Mouse (Mus musculus) embryonic facial prominence, embryonic 13.5 days (tissue): ENCODE results near the gene Dlec1. TPM values are rescaled to one million over a fixed set of nuclear protein-coding genes. Genes with fewer than 3 reads are reported as not detected.

Source experiments
- ATAC-seq: fragments of 200-750 bp; cut with Nextera tagmentation; 2 replicates; pipeline ENCODE4 v1.8.0; 2017; ENCODE audit warnings: low read depth; ENCODE audit not compliant: insufficient number of reproducible peaks, insufficient read depth, low FRiP score, low TSS enrichment
- H3K27ac ChIP-seq: fragments of 300-500 bp; sonication (generic); 2 replicates; pipeline ENCODE4 v1.5.1; 2015; ENCODE audit warnings: moderate library complexity, mild to moderate bottlenecking, inconsistent platforms
- H3K27me3 ChIP-seq: fragments of 300-500 bp; sonication (generic); 2 replicates; pipeline ENCODE4 v1.6.1; 2015; ENCODE audit warnings: mild to moderate bottlenecking, inconsistent platforms
- H3K36me3 ChIP-seq: fragments of 300-500 bp; sonication (generic); 2 replicates; pipeline ENCODE4 v1.6.1; 2015; ENCODE audit warnings: mild to moderate bottlenecking, inconsistent platforms
- H3K4me1 ChIP-seq: fragments of 300-500 bp; sonication (generic); 2 replicates; pipeline ENCODE4 v1.6.1; 2015; ENCODE audit warnings: inconsistent platforms
- H3K4me2 ChIP-seq: fragments of 300-500 bp; sonication (generic); 2 replicates; pipeline ENCODE4 v1.6.1; 2015; ENCODE audit warnings: moderate library complexity, mild to moderate bottlenecking, inconsistent platforms
- H3K4me3 ChIP-seq: fragments of 300-500 bp; sonication (generic); 2 replicates; pipeline ENCODE4 v1.5.1; 2015; ENCODE audit warnings: mild to moderate bottlenecking, inconsistent platforms
- H3K9ac ChIP-seq: fragments of 300-500 bp; sonication (generic); 2 replicates; pipeline ENCODE4 v1.6.1; 2015; ENCODE audit warnings: mild to moderate bottlenecking, inconsistent platforms
- H3K9me3 ChIP-seq: fragments of 300-500 bp; sonication (generic); 2 replicates; pipeline ENCODE4 v1.6.1; 2016; ENCODE audit warnings: inconsistent platforms
- WGBS: fragments of 180-500 bp; shearing (Covaris S2); methylation state at CpG from one replicate; pipeline ENCODE4 v1.1.7; 2015; ENCODE audit warnings: mixed read lengths; 5-methylcytosine and 5-hydroxymethylcytosine counted together
- polyA plus RNA-seq: library from polyadenylated mRNA; unstranded; fragments of >200 nt; fragmentation: Nextera tagmentation; extraction: Ambion mirVana; gene quantifications from 2 replicates; pipeline ENCODE4 v1.2.1, GENCODE M21; 2015

The Dlec1 gene
- 1.1 and 1.4 TPM in 2 replicates for polyA plus RNA-seq

- Histone ChIP-seq H3K4me2 (peak within 1 kb of the TSS; percentile 86), H3K4me1 (peaks cover 19% of the 10 kb centered on the region), H3K27ac (0 out of 2 replicates have a peak within 1 kb of the TSS, but pooled peaks have one; percentile 28), H3K9me3 (no peaks in the 10 kb centered on the region), H3K9ac (peak within 1 kb of the TSS; percentile 67), H3K36me3 (no peaks in the 10 kb centered on the region), H3K4me3 (peak within 1 kb of the TSS; percentile 51), H3K27me3 (peaks cover 14% of the 10 kb centered on the region)
- ATAC-seq, result no peak; the same call in 1 of the 2 replicates
- 3% methylated on average over 44 of the region's 44 CpGs for WGBS
Observed at GRCm38 (mm10) chr9:119101992-119102782, at the start of gene Dlec1. Gene Dlec1, plus strand, starts transcription at chr9:119102478.

GRCm38 (mm10) chr9:119053964-119054576, 48.2 kb upstream of the Dlec1 start:
- peak overlapping the region; percentile 73; the same call in 1 of the 2 replicates for H3K4me2 ChIP-seq
- no peak for ATAC-seq
- no peak overlapping the region for H3K27ac ChIP-seq
- no peak overlapping the region for H3K9ac ChIP-seq
- no peaks in the 10 kb centered on the region for H3K9me3 ChIP-seq
- no peak overlapping the region for H3K4me3 ChIP-seq
- peaks cover 32% of the 10 kb centered on the region for H3K4me1 ChIP-seq
- no peaks in the 10 kb centered on the region for H3K27me3 ChIP-seq
- H3K36me3 ChIP-seq, result no peaks in the 10 kb centered on the region
- WGBS, result 77% methylated on average over 9 of the region's 9 CpGs

- WGBS, result 90% methylated on average over 4 of the region's 4 CpGs
- no peak overlapping the region for H3K4me2 ChIP-seq
- peaks cover 32% of the 10 kb centered on the region for H3K4me1 ChIP-seq
Observed at GRCm38 (mm10) chr9:119055336-119055735, 46.9 kb upstream of the Dlec1 start.

GRCm38 (mm10) chr9:119058245-119058644, 44.0 kb upstream of the Dlec1 start:
- Histone ChIP-seq H3K27me3 (no peaks in the 10 kb centered on the region), H3K36me3 (no peaks in the 10 kb centered on the region), H3K4me3 (no peak overlapping the region), H3K27ac (no peak overlapping the region), H3K9ac (0 out of 2 replicates have a peak overlapping the region, but pooled peaks have one; percentile 0), H3K9me3 (no peaks in the 10 kb centered on the region), H3K4me2 (no peak overlapping the region), H3K4me1 (peaks cover 22% of the 10 kb centered on the region)
- ATAC-seq, result no peak
- 76% methylated on average over 7 of the region's 7 CpGs for WGBS

More at GRCm38 (mm10) chr9:119055336-119055735, 46.9 kb upstream of the Dlec1 start:
- H3K4me3 ChIP-seq, result no peak overlapping the region
- H3K9me3 ChIP-seq, result no peaks in the 10 kb centered on the region
- no peaks in the 10 kb centered on the region for H3K36me3 ChIP-seq
- H3K9ac ChIP-seq, result no peak overlapping the region
- no peak overlapping the region for H3K27ac ChIP-seq
- ATAC-seq, result no peak
- no peaks in the 10 kb centered on the region for H3K27me3 ChIP-seq

GRCm38 (mm10) chr9:119060701-119061100, 41.6 kb upstream of the Dlec1 start:
- H3K4me3 ChIP-seq, result no peak overlapping the region
- no peaks in the 10 kb centered on the region for H3K27me3 ChIP-seq
- H3K27ac ChIP-seq, result no peak overlapping the region
- ATAC-seq, result no peak
- H3K9ac ChIP-seq, result no peak overlapping the region
- WGBS, result 86% methylated on average over 10 of the region's 10 CpGs
- H3K4me2 ChIP-seq, result no peak overlapping the region
- H3K4me1 ChIP-seq, result peaks cover 19% of the 10 kb centered on the region; the same call in 1 of the 2 replicates
- no peaks in the 10 kb centered on the region for H3K9me3 ChIP-seq
- no peaks in the 10 kb centered on the region for H3K36me3 ChIP-seq

GRCm38 (mm10) chr9:119063036-119063644, 39.1 kb upstream of the Dlec1 start:
- Histone ChIP-seq H3K9ac (no peak overlapping the region), H3K9me3 (no peaks in the 10 kb centered on the region), H3K36me3 (no peaks in the 10 kb centered on the region), H3K27me3 (no peaks in the 10 kb centered on the region), H3K4me1 (peaks cover 29% of the 10 kb centered on the region), H3K27ac (no peak overlapping the region), H3K4me2 (no peak overlapping the region), H3K4me3 (no peak overlapping the region)
- no peak for ATAC-seq
- WGBS, result 30% methylated on average over 19 of the region's 19 CpGs

- 62% methylated on average over 4 of the region's 4 CpGs for WGBS
- Histone ChIP-seq H3K9me3 (no peaks in the 10 kb centered on the region), H3K4me1 (peaks cover 24% of the 10 kb centered on the region), H3K27me3 (no peaks in the 10 kb centered on the region), H3K27ac (no peak overlapping the region), H3K36me3 (no peaks in the 10 kb centered on the region), H3K4me2 (no peak overlapping the region), H3K9ac (no peak overlapping the region), H3K4me3 (no peak overlapping the region)
- no peak for ATAC-seq
Observed at GRCm38 (mm10) chr9:119064296-119064695, 38.0 kb upstream of the Dlec1 start.

- H3K27me3 ChIP-seq, result no peaks in the 10 kb centered on the region
- H3K4me3 ChIP-seq, result no peak overlapping the region
- H3K4me2 ChIP-seq, result no peak overlapping the region
- H3K4me1 ChIP-seq, result peaks cover 23% of the 10 kb centered on the region
- ATAC-seq, result no peak
- H3K27ac ChIP-seq, result no peak overlapping the region
- 6% methylated on average over 6 of the region's 6 CpGs for WGBS
- H3K9me3 ChIP-seq, result no peaks in the 10 kb centered on the region
- H3K36me3 ChIP-seq, result peaks cover 12% of the 10 kb centered on the region
- 0 out of 2 replicates have a peak overlapping the region, but pooled peaks have one; percentile 6 for H3K9ac ChIP-seq
Observed at GRCm38 (mm10) chr9:119067601-119068000, 34.7 kb upstream of the Dlec1 start.

GRCm38 (mm10) chr9:119068266-119068665, 34.0 kb upstream of the Dlec1 start:
- no peaks in the 10 kb centered on the region for H3K27me3 ChIP-seq
- H3K9ac ChIP-seq, result no peak overlapping the region
- no peak overlapping the region for H3K4me3 ChIP-seq
- H3K9me3 ChIP-seq, result no peaks in the 10 kb centered on the region
- H3K36me3 ChIP-seq, result peaks cover 19% of the 10 kb centered on the region
- WGBS, result 85% methylated on average over 11 of the region's 11 CpGs
- H3K4me2 ChIP-seq, result no peak overlapping the region
- H3K27ac ChIP-seq, result no peak overlapping the region
- H3K4me1 ChIP-seq, result peaks cover 16% of the 10 kb centered on the region
- ATAC-seq, result no peak

GRCm38 (mm10) chr9:119070173-119070825, 32.0 kb upstream of the Dlec1 start:
- Histone ChIP-seq H3K36me3 (peaks cover 39% of the 10 kb centered on the region), H3K27ac (no peak overlapping the region), H3K4me3 (no peak overlapping the region), H3K27me3 (no peaks in the 10 kb centered on the region), H3K9me3 (no peaks in the 10 kb centered on the region), H3K4me2 (no peak overlapping the region), H3K4me1 (peaks cover 11% of the 10 kb centered on the region), H3K9ac (no peak overlapping the region)
- 84% methylated on average over 13 of the region's 13 CpGs for WGBS
- ATAC-seq, result no peak

- no peak for ATAC-seq
- WGBS, result 88% methylated on average over 9 of the region's 9 CpGs
- no peak overlapping the region for H3K4me2 ChIP-seq
- H3K9me3 ChIP-seq, result no peaks in the 10 kb centered on the region
- peaks cover 48% of the 10 kb centered on the region for H3K36me3 ChIP-seq
- H3K27ac ChIP-seq, result no peak overlapping the region
- H3K4me3 ChIP-seq, result no peak overlapping the region
- no peak overlapping the region for H3K9ac ChIP-seq
- H3K4me1 ChIP-seq, result peaks cover 11% of the 10 kb centered on the region
- no peaks in the 10 kb centered on the region for H3K27me3 ChIP-seq
Observed at GRCm38 (mm10) chr9:119071786-119072185, 30.5 kb upstream of the Dlec1 start.
